Mouse (Mus musculus): ENCODE data around the gene Cdsn. TPM values are rescaled to one million over a fixed set of nuclear protein-coding genes. Genes with fewer than 3 reads are reported as not detected.

Cdsn gene
- 7.0 and 11.7 TPM in 2 replicates for polyA plus RNA-seq (2012; rRNA removed)

DNA sequence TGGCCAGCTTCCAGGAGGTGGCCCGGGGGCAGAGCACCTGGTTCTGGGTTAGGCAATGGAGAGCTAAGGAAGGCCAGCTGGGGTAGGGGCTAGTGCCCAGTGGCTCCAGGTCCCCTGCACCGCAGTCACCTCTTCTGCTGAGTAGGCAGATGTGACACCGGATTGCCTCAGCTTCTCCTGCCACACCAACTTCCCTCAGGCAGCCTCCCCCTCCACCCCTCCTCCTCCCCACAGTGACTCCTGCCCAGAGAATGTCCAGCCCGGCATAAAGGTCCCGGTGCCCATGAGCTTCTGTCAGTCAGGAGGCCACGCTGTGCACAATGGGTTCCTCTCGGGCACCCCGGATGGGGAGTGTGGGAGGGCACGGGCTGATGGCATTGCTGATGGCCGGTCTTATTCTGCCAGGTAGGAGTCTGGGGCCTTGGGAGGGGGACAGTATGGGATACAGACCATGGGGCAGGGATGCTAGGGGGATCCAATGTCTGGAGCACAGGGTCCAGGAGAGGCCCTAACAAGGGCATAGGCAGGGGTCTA, at the start of gene Cdsn:
Gene Cdsn, plus strand, starts transcription at position 248 of the 534 bp plus-strand sequence.

DNA sequence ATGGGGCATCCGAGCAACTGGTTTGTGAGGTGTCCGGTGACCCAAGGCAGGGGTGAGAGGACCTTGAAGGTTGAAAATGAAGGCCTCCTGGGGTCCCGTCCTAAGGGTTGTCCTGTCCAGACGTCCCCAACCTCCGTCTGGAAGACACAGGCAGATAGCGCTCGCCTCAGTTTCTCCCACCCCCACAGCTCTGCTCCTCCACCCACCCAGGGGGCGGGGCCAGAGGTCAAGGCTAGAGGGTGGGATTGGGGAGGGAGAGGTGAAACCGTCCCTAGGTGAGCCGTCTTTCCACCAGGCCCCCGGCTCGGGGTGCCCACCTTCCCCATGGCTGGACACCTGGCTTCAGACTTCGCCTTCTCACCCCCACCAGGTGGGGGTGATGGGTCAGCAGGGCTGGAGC, 46.2 kb upstream of the Cdsn start, which contains the start of gene Pou5f1:
Gene Pou5f1, plus strand, starts transcription at position 243 of the 400 bp plus-strand sequence.

DNA sequence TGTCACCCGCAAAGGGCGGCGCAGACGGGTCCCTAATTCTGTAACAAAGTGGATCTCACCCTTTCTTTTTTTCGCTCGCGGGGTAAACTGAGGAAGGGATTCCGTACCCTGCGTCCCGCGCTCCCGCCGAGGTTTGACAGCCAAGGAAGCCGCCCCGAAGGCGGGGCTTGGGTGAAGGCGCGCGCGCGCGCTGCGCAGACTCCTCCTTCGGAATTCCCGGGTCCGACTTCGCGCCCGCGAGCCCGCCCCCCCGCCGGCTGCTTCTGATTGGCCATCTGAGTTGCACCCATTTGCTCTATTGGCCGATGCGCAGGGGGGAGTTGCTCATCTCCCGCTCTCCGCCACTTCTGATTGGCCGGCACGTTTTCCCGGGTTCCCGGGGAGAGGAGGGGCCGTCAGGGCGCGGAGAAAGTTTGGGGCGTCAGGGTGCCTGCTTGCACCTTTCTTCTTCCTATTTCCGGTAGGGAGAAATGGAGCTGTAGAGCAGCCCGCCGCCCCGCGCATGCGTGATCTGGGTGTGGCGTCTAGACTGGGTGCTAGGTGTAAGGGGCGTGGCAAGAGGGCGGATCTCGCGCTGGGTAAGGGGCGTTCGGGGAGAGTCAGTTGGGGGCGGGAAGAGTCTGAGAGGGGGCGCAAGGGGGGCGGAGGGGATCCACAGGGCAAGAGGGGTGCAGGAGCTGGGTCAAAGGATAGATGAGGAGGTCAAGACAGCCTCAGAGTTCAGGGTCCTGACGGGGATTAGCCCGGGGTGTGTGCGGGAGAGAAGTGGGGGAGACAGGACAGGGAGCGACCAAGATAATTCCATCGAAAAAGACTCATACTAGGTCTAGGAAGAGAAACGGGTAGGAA, 35.1 kb upstream of the Cdsn start, which contains the start of the genes Tcf19 and Cchcr1:
Gene Tcf19, minus strand, starts transcription at position 173 of the 849 bp plus-strand sequence.
Gene Cchcr1, plus strand, starts transcription at position 449 of the 849 bp plus-strand sequence.

DNA sequence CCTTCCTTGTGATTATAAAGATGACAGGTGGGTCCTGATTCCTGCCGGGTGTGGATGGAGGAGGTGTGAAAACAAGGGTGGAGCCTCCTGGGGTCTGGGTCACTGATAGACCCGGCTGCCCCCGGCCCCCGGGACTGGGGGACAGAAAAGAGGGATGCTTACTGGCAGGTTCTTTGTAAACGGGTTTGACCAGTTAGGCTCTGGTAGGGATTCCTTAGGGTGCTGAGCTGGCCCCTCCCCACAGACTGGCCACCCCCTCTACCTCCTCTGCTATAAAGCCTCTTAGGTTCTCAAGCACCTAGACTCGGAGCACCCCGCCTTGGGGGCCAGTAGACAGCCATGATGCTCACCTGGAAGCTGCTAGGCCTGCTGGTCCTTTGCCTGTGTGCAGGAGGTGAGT, 19.0 kb upstream of the Cdsn start, which contains the start of gene Psors1c2:
Gene Psors1c2, plus strand, starts transcription at position 301 of the 400 bp plus-strand sequence.

DNA sequence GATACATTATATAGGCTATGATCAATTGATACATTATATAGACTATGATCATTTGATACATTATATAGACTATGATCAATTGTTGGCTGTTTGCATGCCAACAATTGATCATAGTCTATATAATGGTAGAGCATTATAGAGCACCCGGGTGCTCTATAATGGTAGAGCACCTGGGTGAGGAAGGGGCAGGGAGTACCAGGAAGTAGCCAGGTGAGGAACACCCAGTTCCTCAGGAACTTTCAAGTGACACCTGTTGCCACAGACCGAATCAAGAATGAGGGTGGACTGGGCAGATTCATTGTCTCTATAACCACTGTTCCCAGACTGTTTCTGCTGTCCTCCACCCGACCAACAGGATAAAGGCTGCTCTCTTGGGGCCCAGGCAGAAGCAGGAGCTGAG, 15.2 kb downstream of the Cdsn start, which contains the start of gene 2300002M23Rik:
Gene 2300002M23Rik, plus strand, starts transcription at position 301 of the 400 bp plus-strand sequence.

DNA sequence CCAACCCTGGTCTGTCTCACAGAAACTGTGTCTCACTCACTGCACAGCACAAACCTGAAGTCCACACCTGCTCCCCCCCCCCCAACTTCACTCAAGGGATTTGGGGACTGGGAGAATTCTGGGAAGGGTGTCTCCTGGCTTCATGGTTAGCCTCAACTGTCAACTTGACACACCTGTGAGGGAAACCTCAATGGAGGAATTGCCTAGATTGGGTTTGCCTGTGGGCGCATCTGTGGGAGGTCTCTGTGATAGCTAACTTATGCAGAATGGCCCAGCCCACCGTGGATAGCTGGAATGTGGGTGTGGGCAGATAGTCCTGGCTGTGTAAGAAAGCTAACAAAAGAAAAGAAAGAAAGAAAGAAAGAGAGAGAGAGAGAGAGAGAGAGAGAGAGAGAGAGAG, 49.3 kb downstream of the Cdsn start, which contains the start of gene Sfta2:
Gene Sfta2, plus strand, starts transcription at position 301 of the 400 bp plus-strand sequence.

Other genes starting within 250 kb of the Cdsn start
- not detected in 2 replicates for gene H2-Q1, start 231.7 kb upstream of the Cdsn start, polyA plus RNA-seq (2012; rRNA removed)
- 1.3 and 2.0 TPM in 2 replicates for gene H2-Q2, start 209.9 kb upstream of the Cdsn start, polyA plus RNA-seq (2012; rRNA removed)
- gene H2-Q4, start 172.5 kb upstream of the Cdsn start, polyA plus RNA-seq (2012; rRNA removed), result 77.6 and 85.0 TPM in 2 replicates
- 20.9 and 39.7 TPM in 2 replicates for gene H2-Q6, start 127.3 kb upstream of the Cdsn start, polyA plus RNA-seq (2012; rRNA removed)
- 52.3 and 110 TPM in 2 replicates for gene H2-Q7, start 113.0 kb upstream of the Cdsn start, polyA plus RNA-seq (2012; rRNA removed)
- 23.2 and 37.6 TPM in 2 replicates for gene H2-Q10, start 82.0 kb upstream of the Cdsn start, polyA plus RNA-seq (2012; rRNA removed)
- gene Pou5f1, start 46.1 kb upstream of the Cdsn start, polyA plus RNA-seq (2012; rRNA removed), result 4.1 and 4.2 TPM in 2 replicates
- gene Tcf19, start 35.3 kb upstream of the Cdsn start, polyA plus RNA-seq (2012; rRNA removed), result 14.8 and 18.4 TPM in 2 replicates
- gene Cchcr1, start 35.0 kb upstream of the Cdsn start, polyA plus RNA-seq (2012; rRNA removed), result 14.6 and 15.2 TPM in 2 replicates
- gene Psors1c2, start 18.9 kb upstream of the Cdsn start, polyA plus RNA-seq (2012; rRNA removed), result 0.27 and 0.47 TPM in 2 replicates
- gene 2300002M23Rik, start 15.3 kb downstream of the Cdsn start, polyA plus RNA-seq (2012; rRNA removed), result 13.8 and 15.5 TPM in 2 replicates
- 0.29 TPM in 1 of 2 replicates, not detected in the other for gene Sfta2, start 49.4 kb downstream of the Cdsn start, polyA plus RNA-seq (2012; rRNA removed)
- not detected in 2 replicates for gene Gm9573, start 74.5 kb downstream of the Cdsn start, polyA plus RNA-seq (2012; rRNA removed)
- 0.17 TPM in 1 of 2 replicates, not detected in the other for gene Mucl3, start 91.6 kb downstream of the Cdsn start, polyA plus RNA-seq (2012; rRNA removed)
- gene Vars2, start 115.5 kb downstream of the Cdsn start, polyA plus RNA-seq (2012; rRNA removed), result 71.0 and 77.4 TPM in 2 replicates
- gene Gtf2h4, start 121.6 kb downstream of the Cdsn start, polyA plus RNA-seq (2012; rRNA removed), result 35.2 and 36.6 TPM in 2 replicates
- gene Ddr1, start 152.5 kb downstream of the Cdsn start, polyA plus RNA-seq (2012; rRNA removed), result 131 and 142 TPM in 2 replicates